Mouse (Mus musculus) liver, embryonic 12.5 days (tissue): Measurements from ENCODE around the gene Gm11444. TPM values are rescaled to one million over a fixed set of nuclear protein-coding genes. Genes with fewer than 3 reads are reported as not detected.

Source experiments
- ATAC-seq: fragments of 200-750 bp; cut with Nextera tagmentation; 2 replicates; pipeline ENCODE4 v1.8.0; 2017; ENCODE audit warnings: moderate number of reproducible peaks, mild to moderate bottlenecking, moderate library complexity
- H3K27ac ChIP-seq: fragments of 300-500 bp; sonication (generic); 2 replicates; pipeline ENCODE4 v1.5.1; 2016; ENCODE audit warnings: mild to moderate bottlenecking
- H3K27me3 ChIP-seq: fragments of 300-500 bp; sonication (generic); replicated peaks from 2 replicates; pipeline ENCODE4 v1.6.1; 2016; ENCODE audit warnings: mild to moderate bottlenecking, moderate library complexity
- H3K36me3 ChIP-seq: fragments of 300-500 bp; sonication (generic); 2 replicates; pipeline ENCODE4 v1.6.1; 2016; ENCODE audit warnings: mild to moderate bottlenecking, moderate library complexity
- H3K4me1 ChIP-seq: fragments of 300-500 bp; sonication (generic); 2 replicates; pipeline ENCODE4 v1.6.1; 2016
- H3K4me2 ChIP-seq: fragments of 300-500 bp; sonication (generic); 2 replicates; pipeline ENCODE4 v1.6.1; 2016; ENCODE audit warnings: mild to moderate bottlenecking, moderate library complexity
- H3K4me3 ChIP-seq: fragments of 300-500 bp; sonication (generic); 2 replicates; pipeline ENCODE4 v1.5.1; 2016; ENCODE audit warnings: mild to moderate bottlenecking, moderate library complexity
- H3K9ac ChIP-seq: fragments of 300-500 bp; sonication (generic); 2 replicates; pipeline ENCODE4 v1.6.1; 2016; ENCODE audit warnings: mild to moderate bottlenecking, moderate library complexity
- H3K9me3 ChIP-seq: fragments of 300-500 bp; sonication (generic); replicated peaks from 2 replicates; pipeline ENCODE4 v1.6.1; 2016; ENCODE audit warnings: mild to moderate bottlenecking, moderate library complexity
- WGBS: fragments of 180-500 bp; shearing (Covaris S2); methylation state at CpG from one replicate; pipeline ENCODE4 v1.1.7; 2016; ENCODE audit not compliant: insufficient replicate concordance; 5-methylcytosine and 5-hydroxymethylcytosine counted together
- polyA plus RNA-seq: library from polyadenylated mRNA; unstranded; fragments of >200 nt; fragmentation: Nextera tagmentation; extraction: Ambion mirVana; gene quantifications from 2 replicates; pipeline ENCODE4 v1.2.1, GENCODE M21; 2016

Gm11444 gene
- polyA plus RNA-seq, 1 experiment from 2014 or later = not detected

- H3K4me3 ChIP-seq = no peak overlapping the region
- no peak overlapping the region for H3K4me2 ChIP-seq
- H3K27ac ChIP-seq = no peak overlapping the region
- H3K9me3 ChIP-seq = no peaks in the 10 kb centered on the region
- H3K27me3 ChIP-seq = peaks cover 78% of the 10 kb centered on the region
- no peak for ATAC-seq
- H3K36me3 ChIP-seq = no peaks in the 10 kb centered on the region
- H3K9ac ChIP-seq = no peak overlapping the region
- 75% methylated on average over 9 of the region's 9 CpGs for WGBS
- H3K4me1 ChIP-seq = peaks cover 29% of the 10 kb centered on the region
Measured at GRCm38 (mm10) chr11:85821659-85822058, 28.5 kb downstream of the Gm11444 start.

- no peak overlapping the region for H3K4me3 ChIP-seq
- H3K9me3 ChIP-seq = no peaks in the 10 kb centered on the region
- no peaks in the 10 kb centered on the region for H3K36me3 ChIP-seq
- no peak overlapping the region for H3K9ac ChIP-seq
- no peak overlapping the region for H3K4me2 ChIP-seq
- peaks cover 28% of the 10 kb centered on the region for H3K4me1 ChIP-seq
- WGBS = 85% methylated on average over 3 of the region's 3 CpGs
- H3K27ac ChIP-seq = no peak overlapping the region
- H3K27me3 ChIP-seq = peaks cover 75% of the 10 kb centered on the region
- ATAC-seq = no peak
Measured at GRCm38 (mm10) chr11:85820959-85821358, 29.2 kb downstream of the Gm11444 start.

GRCm38 (mm10) chr11:85818401-85818800, 31.7 kb downstream of the Gm11444 start:
- 67% methylated on average over 3 of the region's 3 CpGs for WGBS
- Histone ChIP-seq H3K27me3 (peaks cover 63% of the 10 kb centered on the region), H3K27ac (no peak overlapping the region)

GRCm38 (mm10) chr11:85816471-85816870, 33.7 kb downstream of the Gm11444 start:
- Histone ChIP-seq H3K4me2 (no peak overlapping the region), H3K9ac (no peak overlapping the region; the same call in 1 of the 2 replicates), H3K27me3 (peaks cover 59% of the 10 kb centered on the region), H3K4me1 (peaks cover 32% of the 10 kb centered on the region), H3K36me3 (no peaks in the 10 kb centered on the region), H3K4me3 (no peak overlapping the region), H3K9me3 (no peaks in the 10 kb centered on the region), H3K27ac (no peak overlapping the region)
- WGBS = 79% methylated on average over 5 of the region's 5 CpGs
- ATAC-seq = no peak

More at GRCm38 (mm10) chr11:85818401-85818800, 31.7 kb downstream of the Gm11444 start:
- Histone ChIP-seq H3K4me3 (no peak overlapping the region), H3K4me1 (peaks cover 32% of the 10 kb centered on the region), H3K9me3 (no peaks in the 10 kb centered on the region), H3K9ac (no peak overlapping the region), H3K36me3 (no peaks in the 10 kb centered on the region), H3K4me2 (no peak overlapping the region)
- ATAC-seq = no peak

GRCm38 (mm10) chr11:85814678-85815077, 35.5 kb downstream of the Gm11444 start:
- peaks cover 59% of the 10 kb centered on the region for H3K27me3 ChIP-seq

GRCm38 (mm10) chr11:85812201-85812966, 37.7 kb downstream of the Gm11444 start:
- no peak overlapping the region for H3K27ac ChIP-seq
- no peaks in the 10 kb centered on the region for H3K36me3 ChIP-seq
- 69% methylated on average over 12 of the region's 12 CpGs for WGBS
- no peak for ATAC-seq
- peaks cover 28% of the 10 kb centered on the region for H3K4me1 ChIP-seq
- H3K9me3 ChIP-seq = no peaks in the 10 kb centered on the region
- no peak overlapping the region for H3K4me2 ChIP-seq
- peaks cover 38% of the 10 kb centered on the region for H3K27me3 ChIP-seq
- H3K4me3 ChIP-seq = no peak overlapping the region
- no peak overlapping the region for H3K9ac ChIP-seq

More at GRCm38 (mm10) chr11:85814678-85815077, 35.5 kb downstream of the Gm11444 start:
- H3K27ac ChIP-seq = no peak overlapping the region
- no peak overlapping the region for H3K4me3 ChIP-seq
- no peak for ATAC-seq
- H3K4me1 ChIP-seq = peaks cover 36% of the 10 kb centered on the region
- no peaks in the 10 kb centered on the region for H3K36me3 ChIP-seq
- 48% methylated on average over 4 of the region's 4 CpGs for WGBS
- no peak overlapping the region for H3K4me2 ChIP-seq
- no peaks in the 10 kb centered on the region for H3K9me3 ChIP-seq
- H3K9ac ChIP-seq = no peak overlapping the region

- no peak overlapping the region for H3K4me3 ChIP-seq
- 74% methylated on average over 5 of the region's 5 CpGs for WGBS
- peaks cover 28% of the 10 kb centered on the region for H3K4me1 ChIP-seq
Measured at GRCm38 (mm10) chr11:85811676-85812075, 38.5 kb downstream of the Gm11444 start.

GRCm38 (mm10) chr11:85811229-85811628, 38.9 kb downstream of the Gm11444 start:
- Histone ChIP-seq H3K4me2 (no peak overlapping the region), H3K27ac (no peak overlapping the region), H3K9ac (no peak overlapping the region), H3K27me3 (peaks cover 32% of the 10 kb centered on the region), H3K36me3 (no peaks in the 10 kb centered on the region), H3K4me3 (no peak overlapping the region), H3K4me1 (peaks cover 29% of the 10 kb centered on the region), H3K9me3 (no peaks in the 10 kb centered on the region)
- 33% methylated on average over 4 of the region's 4 CpGs for WGBS
- ATAC-seq = no peak

More at GRCm38 (mm10) chr11:85811676-85812075, 38.5 kb downstream of the Gm11444 start:
- Histone ChIP-seq H3K27ac (no peak overlapping the region), H3K36me3 (no peaks in the 10 kb centered on the region), H3K27me3 (peaks cover 35% of the 10 kb centered on the region), H3K9ac (no peak overlapping the region), H3K4me2 (no peak overlapping the region), H3K9me3 (no peaks in the 10 kb centered on the region)
- no peak for ATAC-seq

GRCm38 (mm10) chr11:85807353-85807752, 42.8 kb downstream of the Gm11444 start:
- Histone ChIP-seq H3K27me3 (peaks cover 12% of the 10 kb centered on the region; the same call in 1 of the 2 replicates), H3K4me1 (peaks cover 49% of the 10 kb centered on the region), H3K9ac (no peak overlapping the region), H3K27ac (no peak overlapping the region), H3K36me3 (no peaks in the 10 kb centered on the region), H3K4me3 (no peak overlapping the region), H3K4me2 (no peak overlapping the region), H3K9me3 (no peaks in the 10 kb centered on the region)
- WGBS = 74% methylated on average over 11 of the region's 11 CpGs
- ATAC-seq = no peak

- Histone ChIP-seq H3K4me2 (no peak overlapping the region), H3K4me1 (peaks cover 58% of the 10 kb centered on the region), H3K36me3 (no peaks in the 10 kb centered on the region), H3K9me3 (no peaks in the 10 kb centered on the region), H3K9ac (no peak overlapping the region), H3K4me3 (no peak overlapping the region), H3K27me3 (peaks cover 9% of the 10 kb centered on the region; the same call in 1 of the 2 replicates), H3K27ac (no peak overlapping the region)
- no peak for ATAC-seq
- WGBS = 66% methylated on average over 1 of the region's 1 CpGs
Measured at GRCm38 (mm10) chr11:85805779-85806178, 44.4 kb downstream of the Gm11444 start.

GRCm38 (mm10) chr11:85804048-85804447, 46.1 kb downstream of the Gm11444 start:
- 6% methylated on average over 5 of the region's 5 CpGs for WGBS
- Histone ChIP-seq H3K4me2 (peak overlapping the region; percentile 66), H3K9ac (peak overlapping the region; percentile 60), H3K4me3 (peak overlapping the region; percentile 31), H3K36me3 (no peaks in the 10 kb centered on the region), H3K4me1 (peaks cover 73% of the 10 kb centered on the region), H3K27me3 (no peaks in the 10 kb centered on the region; the same call in 1 of the 2 replicates), H3K27ac (peak overlapping the region; percentile 94), H3K9me3 (no peaks in the 10 kb centered on the region)
- peak; percentile 94 for ATAC-seq

GRCm38 (mm10) chr11:85800380-85800779, 49.8 kb downstream of the Gm11444 start:
- no peaks in the 10 kb centered on the region for H3K36me3 ChIP-seq
- peak overlapping the region; percentile 65 for H3K4me2 ChIP-seq
- peak overlapping the region; percentile 94 for H3K27ac ChIP-seq
- no peak for ATAC-seq
- WGBS = 65% methylated on average over 11 of the region's 11 CpGs
- peaks cover 79% of the 10 kb centered on the region for H3K4me1 ChIP-seq
- H3K9ac ChIP-seq = 0 out of 2 replicates have a peak overlapping the region, but pooled peaks have one; percentile 30
- H3K9me3 ChIP-seq = no peaks in the 10 kb centered on the region
- H3K4me3 ChIP-seq = peak overlapping the region; percentile 2
- peaks cover 29% of the 10 kb centered on the region for H3K27me3 ChIP-seq
